Mouse (Mus musculus): ENCODE data around the gene Dpm3.

Dpm3 gene

GRCm38 (mm10) chr3:89231772-89232275, 27.3 kb upstream of the Dpm3 start:
- 73% methylated on average over 16 of the region's 16 CpGs for WGBS

DNA sequence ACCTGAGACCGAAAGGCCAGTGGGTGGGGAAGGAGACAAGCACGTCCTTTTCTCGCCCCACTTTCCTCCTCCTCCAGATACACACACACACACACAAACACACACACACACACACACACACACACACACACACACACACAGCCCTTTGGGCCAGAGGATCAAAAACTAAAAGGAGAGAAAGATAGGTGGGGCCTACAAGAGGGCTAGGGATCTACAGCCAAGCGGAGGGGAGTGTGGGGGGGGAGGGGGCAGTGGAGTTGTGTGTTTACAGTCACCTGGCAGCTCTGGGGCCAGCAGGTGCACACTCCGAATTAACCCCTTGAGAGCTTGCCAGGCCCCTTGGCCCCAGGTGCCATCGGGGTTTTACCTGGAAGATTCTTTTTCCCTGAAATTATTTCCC, 26.5 kb upstream of the Dpm3 start:
- 70% methylated on average over 6 of the region's 6 CpGs for WGBS

- 56% methylated on average over 14 of the region's 14 CpGs for WGBS
Measured at GRCm38 (mm10) chr3:89233562-89234110, 25.5 kb upstream of the Dpm3 start.

DNA sequence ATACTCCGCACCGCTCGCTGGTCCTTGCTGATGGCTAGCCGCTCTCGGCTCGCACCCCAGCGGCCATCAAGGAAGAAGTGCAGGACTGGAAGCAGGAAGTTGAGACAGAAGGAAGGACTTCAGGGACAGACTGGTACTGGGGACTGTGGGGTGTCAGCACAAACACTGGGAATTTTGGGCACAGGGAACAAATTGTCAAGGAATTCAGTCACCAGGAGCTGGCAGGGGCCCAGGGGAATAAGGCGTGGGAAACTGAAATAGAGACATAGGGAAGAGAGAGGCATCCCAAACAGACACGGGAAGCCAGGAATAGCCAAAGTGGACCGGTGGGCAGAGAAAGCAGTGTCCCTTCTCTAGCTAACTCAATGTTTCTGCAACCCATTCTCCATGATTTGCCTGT, 22.6 kb upstream of the Dpm3 start:
- WGBS = 69% methylated on average over 10 of the region's 10 CpGs

GRCm38 (mm10) chr3:89237682-89238081, 21.5 kb upstream of the Dpm3 start:
- 82% methylated on average over 21 of the region's 21 CpGs for WGBS

DNA sequence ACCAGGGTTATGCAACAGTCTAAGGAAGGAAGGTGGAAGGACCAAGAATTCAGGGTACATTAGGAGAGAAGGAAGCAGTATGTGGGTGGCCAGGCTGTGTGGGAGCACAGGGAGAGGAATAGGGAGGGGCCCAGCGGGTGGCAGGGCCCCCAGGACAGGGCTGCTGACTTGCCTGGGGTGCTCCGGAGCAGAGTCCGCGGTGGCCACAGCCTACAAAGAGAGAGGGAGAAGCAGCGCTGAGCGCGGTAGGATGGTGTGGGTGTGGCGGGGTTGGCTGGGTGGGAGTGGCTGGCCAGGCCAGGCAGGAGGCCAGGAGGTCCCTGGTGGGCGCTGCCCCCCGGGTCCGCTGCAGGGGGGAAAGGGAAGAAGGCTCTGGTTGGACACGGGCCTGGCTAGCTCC, 20.7 kb upstream of the Dpm3 start:
- WGBS = 59% methylated on average over 12 of the region's 12 CpGs

DNA sequence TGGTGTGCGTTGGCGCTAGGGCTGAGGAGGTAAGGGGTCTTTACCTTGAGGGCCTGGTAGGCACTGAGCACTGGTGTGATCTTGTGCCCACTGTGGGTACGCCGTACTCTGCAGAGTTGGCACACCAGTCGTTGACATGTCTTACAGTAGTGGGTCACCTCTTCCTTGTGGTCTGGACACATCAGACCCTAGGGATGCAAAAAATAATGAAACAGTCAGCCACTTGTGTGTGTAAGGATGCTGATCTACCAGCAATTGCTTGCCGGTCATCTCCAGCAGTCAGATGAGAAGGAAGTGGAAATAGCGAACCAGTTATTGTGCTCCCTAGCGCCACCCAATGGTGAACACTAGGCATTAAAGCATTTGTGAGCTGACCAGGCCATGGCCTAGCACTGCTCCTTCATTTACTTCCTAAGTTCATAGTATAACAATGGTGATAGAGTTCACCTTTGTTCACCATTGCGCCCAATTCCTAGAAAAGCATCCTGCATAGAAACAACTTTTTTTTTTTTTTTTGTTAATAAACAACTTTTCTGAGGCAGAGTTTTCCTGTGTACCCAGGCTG, 16.7 kb upstream of the Dpm3 start:
- WGBS = 52% methylated on average over 9 of the region's 9 CpGs

GRCm38 (mm10) chr3:89243609-89244008, 15.5 kb upstream of the Dpm3 start:
- WGBS = 20% methylated on average over 14 of the region's 14 CpGs

GRCm38 (mm10) chr3:89244158-89244981, 14.8 kb upstream of the Dpm3 start:
- 14% methylated on average over 25 of the region's 25 CpGs for WGBS

GRCm38 (mm10) chr3:89244982-89245687, 14.0 kb upstream of the Dpm3 start:
- under 1% methylated on average over 24 of the region's 26 CpGs for WGBS

- 3% methylated on average over 20 of the region's 20 CpGs for WGBS
Measured at GRCm38 (mm10) chr3:89245688-89246171, 13.4 kb upstream of the Dpm3 start, which contains the start of gene Krtcap2. Gene Krtcap2, plus strand, starts transcription at chr3:89245966.

DNA sequence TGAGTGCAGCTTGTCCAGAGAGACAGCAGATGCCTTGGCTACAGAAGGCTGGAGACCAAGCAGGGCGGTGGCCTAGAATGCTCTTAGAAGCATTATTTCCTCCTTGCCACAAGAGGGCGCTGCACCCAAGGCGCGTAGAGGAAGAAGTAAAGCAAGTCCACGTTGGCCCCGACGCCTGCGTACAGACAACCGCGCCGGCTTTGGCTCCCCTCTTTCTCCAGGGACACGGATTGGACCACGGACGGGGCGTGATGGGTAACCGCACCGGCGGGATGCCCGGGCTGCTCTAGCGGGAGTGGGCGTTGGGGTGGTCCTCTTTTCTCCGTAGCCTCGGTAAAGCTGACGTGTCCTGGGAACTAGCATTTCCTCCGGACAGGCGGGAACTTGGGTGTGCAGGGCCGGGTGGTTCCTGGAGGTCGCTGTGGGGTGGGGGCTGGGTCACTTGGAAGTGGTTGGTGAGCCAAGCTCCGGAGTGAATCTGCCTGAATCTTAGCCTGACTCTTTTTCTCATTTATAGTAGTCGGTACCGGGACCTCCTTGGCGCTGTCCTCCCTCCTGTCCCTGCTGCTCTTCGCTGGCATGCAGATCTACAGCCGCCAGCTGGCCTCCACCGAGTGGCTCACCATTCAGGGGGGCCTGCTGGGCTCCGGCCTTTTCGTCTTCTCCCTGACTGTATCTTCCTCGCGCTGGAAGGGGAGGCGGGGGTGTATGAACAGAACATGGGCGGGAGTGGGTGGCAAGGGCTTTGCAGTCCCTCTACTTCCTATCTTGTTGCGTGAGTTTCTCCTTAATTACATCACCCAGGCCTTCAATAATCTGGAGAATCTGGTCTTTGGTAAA, 12.7 kb upstream of the Dpm3 start, which contains the start of gene Trim46:
Gene Trim46 (minus strand): TSS at position 49 of the 840 bp plus-strand sequence.
- under 1% methylated on average over 42 of the region's 42 CpGs for whole genome bisulfite sequencing

GRCm38 (mm10) chr3:89247466-89247865, 11.7 kb upstream of the Dpm3 start:
- WGBS = 91% methylated on average over 4 of the region's 4 CpGs

DNA sequence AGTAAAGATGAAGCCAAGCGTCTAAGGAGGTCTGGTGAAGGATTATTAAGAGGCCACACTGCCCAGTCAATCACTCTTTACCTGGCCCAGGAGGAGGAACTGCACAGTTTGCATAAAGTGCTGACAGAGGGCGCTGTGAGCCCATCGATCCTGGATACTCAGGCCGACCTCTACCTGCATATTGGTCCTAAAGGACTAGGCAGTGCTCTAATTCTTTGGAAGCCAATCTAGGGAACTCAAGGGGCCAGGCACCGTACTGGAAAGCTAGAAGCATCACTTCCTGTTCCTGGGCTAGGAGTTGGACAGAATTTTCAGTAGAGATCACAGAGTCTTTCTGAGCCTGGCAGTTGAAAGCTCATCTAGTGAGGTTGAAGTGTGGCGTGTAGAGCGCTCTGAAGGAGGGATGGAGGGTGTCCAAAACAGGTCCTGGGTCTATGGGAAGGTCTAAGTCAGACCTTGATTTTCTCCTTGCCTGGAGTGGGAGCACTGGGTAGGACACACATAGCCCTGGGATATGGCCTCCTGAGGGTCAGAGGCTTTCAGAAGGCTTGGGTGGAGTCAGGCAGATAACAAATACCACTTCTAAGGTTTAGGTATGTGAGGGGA, 8.6 kb upstream of the Dpm3 start:
- WGBS = 21% methylated on average over 7 of the region's 7 CpGs

DNA sequence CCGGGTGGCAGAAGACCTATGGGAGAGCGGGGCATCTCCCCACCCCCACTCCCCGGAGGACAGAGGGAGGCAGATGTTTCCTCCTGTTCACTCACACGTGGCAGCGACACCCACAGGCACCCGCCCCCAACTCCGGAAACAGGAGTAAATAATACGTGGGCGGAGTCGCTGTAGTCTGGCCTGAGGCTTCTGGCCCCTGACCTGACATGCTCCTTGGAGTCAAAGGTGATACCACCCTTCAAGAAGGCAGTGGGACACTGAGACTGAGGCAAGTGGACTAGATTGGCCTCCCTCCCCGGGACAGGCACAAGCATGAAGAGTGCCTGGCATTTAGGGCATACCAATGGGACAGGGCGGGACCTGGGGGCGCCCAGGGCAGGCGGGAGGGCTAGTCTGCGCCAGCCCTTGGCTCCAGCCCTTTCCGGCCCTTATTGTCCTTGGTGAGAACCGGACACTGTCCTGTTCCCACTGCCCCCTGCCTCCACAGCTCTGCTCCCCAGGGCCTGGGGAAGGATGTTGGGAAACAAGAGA, 7.7 kb upstream of the Dpm3 start:
- 11% methylated on average over 17 of the region's 17 CpGs for WGBS

- WGBS = 92% methylated on average over 5 of the region's 5 CpGs
Measured at GRCm38 (mm10) chr3:89254994-89255393, 4.2 kb upstream of the Dpm3 start.

DNA sequence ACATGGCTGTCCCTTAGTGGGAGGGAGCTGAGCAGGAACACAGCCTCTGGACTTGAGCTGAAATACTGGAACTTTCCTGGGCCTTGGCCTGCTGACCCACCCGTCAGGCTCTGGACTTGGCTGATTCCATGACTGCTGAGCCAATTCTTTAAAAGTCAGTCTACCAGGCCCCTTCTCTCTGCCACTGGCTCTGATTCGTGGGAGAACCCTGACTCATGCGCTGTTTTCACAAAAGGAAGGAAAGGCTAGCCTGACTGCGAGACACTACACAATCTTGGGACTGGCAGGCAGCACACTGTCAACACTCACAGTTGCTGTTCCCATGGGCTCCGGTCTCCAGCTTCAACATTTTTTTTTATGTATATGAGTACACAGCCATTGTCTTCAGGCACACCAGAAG, 3.0 kb upstream of the Dpm3 start:
- 60% methylated on average over 5 of the region's 5 CpGs for WGBS

GRCm38 (mm10) chr3:89260211-89260610, 1.1 kb downstream of the Dpm3 start:
- WGBS = 79% methylated on average over 3 of the region's 3 CpGs

DNA sequence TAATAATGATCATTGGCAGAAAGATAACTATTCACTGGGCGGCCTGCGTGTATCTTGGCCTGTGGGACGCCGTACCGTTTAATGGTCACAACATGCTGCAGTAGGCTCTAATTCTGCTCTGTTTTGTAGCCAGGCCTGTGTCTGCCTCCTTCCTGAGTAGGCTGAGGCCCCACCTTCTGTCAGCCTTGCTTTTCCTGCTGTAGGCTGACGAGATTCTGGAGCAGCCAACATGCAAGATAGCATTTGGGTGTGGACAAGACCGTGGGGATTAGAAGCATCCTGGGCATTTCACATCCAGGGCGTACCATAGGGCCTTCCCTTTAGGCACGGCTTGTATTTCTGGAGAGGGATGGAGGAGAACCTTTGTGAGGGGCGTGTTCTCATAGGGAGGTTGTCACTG, 3.3 kb downstream of the Dpm3 start:
- 66% methylated on average over 10 of the region's 10 CpGs for WGBS

GRCm38 (mm10) chr3:89266439-89266893, 7.3 kb downstream of the Dpm3 start:
- under 1% methylated on average over 20 of the region's 20 CpGs for WGBS

All from cerebral cortex, adult 2 months (tissue).